Comparison of ENCODE assay signal across 8 mouse cellular contexts in genomic region chr9:22002194-22003162, GRCm38 (mm10). TPM values are rescaled to one million over a fixed set of nuclear protein-coding genes. Genes with fewer than 3 reads are reported as not detected.
DNase-seq lines count a peak whose midpoint lies in the region; ATAC-seq and TF ChIP-seq lines count a peak whose summit lies in the region.

Ccdc151 (minus strand) TSS chr9:22002634.
Prkcsh (plus strand) TSS chr9:22002806.

- peak within 1 kb of the TSS; percentile 89 for H3K27ac ChIP-seq in hindbrain, embryonic 13.5 days

- WGBS in hindbrain, embryonic 13.5 days = 5% methylated on average over 57 of the region's 57 CpGs

- H3K4me1 ChIP-seq in hindbrain, embryonic 13.5 days (replicated peaks) = peaks cover 46% of the 10 kb centered on the region

- no peaks in the 10 kb centered on the region for H3K9me3 ChIP-seq in hindbrain, embryonic 13.5 days

- no peak for TF ChIP-seq CTCF in Patski (IDR thresholded peaks at IDR 0.05)

- POLR2A ChIA-PET in Patski (lab: Charles Lee) = interaction anchor here (0.7 to 1.5 kb wide), 3 partner anchors 14 to 51 kb away, joined by 3 to 4 read pairs (median 3); partner anchors contain the start of gene Rgl3

- H3K4me2 ChIP-seq in hindbrain, embryonic 13.5 days = peak within 1 kb of the TSS; percentile 93

- H3K27me3 ChIP-seq in Patski = no peaks in the 10 kb centered on the region
- H3K27me3 ChIP-seq in hindbrain, embryonic 13.5 days = no peaks in the 10 kb centered on the region

- CTCF ChIA-PET in Patski (lab: Charles Lee) = interaction anchor here (1.2 to 1.3 kb wide), 2 partner anchors 47 to 141 kb away, joined by 3 to 4 read pairs; partner anchors contain the start of gene Swsap1

- peak; percentile 99 for DNase-seq in Patski (ENCODE audit: low read depth, low spot score)
- peak; percentile 99 for DNase-seq in cerebellum, postnatal 14 days
- DNase-seq in frontal cortex, postnatal 14 days (ENCODE audit: low spot score in 2 of 2) = peak; percentile 99 to 100
- DNase-seq in layer of hippocampus, postnatal 25 days (ENCODE audit: extremely low spot score in 1 of 2, low spot score in 1 of 2) = peak; percentile 91 to 94
- DNase-seq in lung, postnatal 25 days (ENCODE audit: low spot score) = peak; percentile 100
- peak; percentile 99 for DNase-seq in retina, embryonic 14.5 days (ENCODE audit: low spot score)
- peak; percentile 98 for DNase-seq in thymus, postnatal 4 days

- ATAC-seq in Patski = peak; percentile 86
- ATAC-seq in hindbrain, embryonic 13.5 days (ENCODE audit: low FRiP score) = peak; percentile 99

- H3K4me3 ChIP-seq in hindbrain, embryonic 13.5 days = peak within 1 kb of the TSS; percentile 68

- peak within 1 kb of the TSS; percentile 84 for H3K9ac ChIP-seq in hindbrain, embryonic 13.5 days

- in situ Hi-C loops in Patski (cut with MboI; ENCODE audit: low pct_unique_long_range_greater_than_20kb) = no loop called here

- H3K36me3 ChIP-seq in hindbrain, embryonic 13.5 days = peaks cover 36% of the 10 kb centered on the region

RNA-seq across cellular contexts. Expression of gene Ccdc151, which starts in this region (rescaled TPM):
- 7.5 TPM for polyA plus RNA-seq in Patski (2021)
- 4.1 and 4.4 TPM in 2 replicates for polyA plus RNA-seq in hindbrain, embryonic 13.5 days (2015; fragmentation: Nextera tagmentation; extraction: Ambion mirVana)
- total RNA-seq in layer of hippocampus, postnatal 25 days (2021) = 1 to 10 TPM; 7.0 to 7.6 TPM

RNA-seq across cellular contexts. Expression of gene Prkcsh, which starts in this region (rescaled TPM):
- 276 TPM for polyA plus RNA-seq in Patski (2021)
- 99.3 and 101 TPM in 2 replicates for polyA plus RNA-seq in hindbrain, embryonic 13.5 days (2015; fragmentation: Nextera tagmentation; extraction: Ambion mirVana)
- total RNA-seq in layer of hippocampus, postnatal 25 days (2021) = 100 to 1,000 TPM; 107 to 108 TPM

Comparison
In these comparisons a context has a peak if more than half of its experiments do, and no peak if none do; other contexts are left out.
1. Peak in every context shown above with its lines: DNase-seq, ATAC-seq, H3K4me3 ChIP-seq and H3K27ac ChIP-seq.